ENCODE assay signal across 8 mouse cellular contexts in genomic region chr13:45390312-45390961, GRCm38 (mm10). TPM values are rescaled to one million over a fixed set of nuclear protein-coding genes. Genes with fewer than 3 reads are reported as not detected.
DNase-seq lines count a peak whose midpoint lies in the region; ATAC-seq lines count a peak whose summit lies in the region.

No protein-coding gene starts in this region.

- H3K4me3 ChIP-seq in intestine, embryonic 15.5 days (replicated peaks), result peak overlapping the region; percentile 77
- H3K4me3 ChIP-seq in liver, embryonic 15.5 days (replicated peaks), result peak overlapping the region; percentile 89
- peak overlapping the region; percentile 70 for H3K4me3 ChIP-seq in neural tube, embryonic 12.5 days

- peak overlapping the region; percentile 75 for H3K9ac ChIP-seq in intestine, embryonic 15.5 days
- H3K9ac ChIP-seq in liver, embryonic 15.5 days, result peak overlapping the region; percentile 89
- peak overlapping the region; percentile 66 for H3K9ac ChIP-seq in neural tube, embryonic 12.5 days

- peak overlapping the region; percentile 94 for H3K4me2 ChIP-seq in intestine, embryonic 15.5 days (replicated peaks)
- peak overlapping the region; percentile 82 for H3K4me2 ChIP-seq in liver, embryonic 15.5 days
- peak overlapping the region; percentile 96 for H3K4me2 ChIP-seq in neural tube, embryonic 12.5 days (replicated peaks)

- intact Hi-C loops in gastrocnemius, postnatal 14 days (cut with DNase I; ENCODE audit: low total_unique reads), result no loop called here

- H3K36me3 ChIP-seq in intestine, embryonic 15.5 days, result no peaks in the 10 kb centered on the region
- H3K36me3 ChIP-seq in liver, embryonic 15.5 days (replicated peaks), result peaks cover 32% of the 10 kb centered on the region
- no peaks in the 10 kb centered on the region for H3K36me3 ChIP-seq in neural tube, embryonic 12.5 days

- H3K4me1 ChIP-seq in intestine, embryonic 15.5 days (replicated peaks), result peaks cover 16% of the 10 kb centered on the region
- H3K4me1 ChIP-seq in liver, embryonic 15.5 days (replicated peaks), result peaks cover 63% of the 10 kb centered on the region
- H3K4me1 ChIP-seq in neural tube, embryonic 12.5 days, result peaks cover 20% of the 10 kb centered on the region

- 1% methylated on average over 25 of the region's 25 CpGs for WGBS in intestine, embryonic 15.5 days
- WGBS in liver, embryonic 15.5 days (ENCODE audit: insufficient replicate concordance), result under 1% methylated on average over 25 of the region's 25 CpGs
- WGBS in neural tube, embryonic 12.5 days, result 4% methylated on average over 25 of the region's 25 CpGs

- DNase-seq in frontal cortex, postnatal 10 days (ENCODE audit: low spot score in 2 of 2), result peak; percentile 34 to 45
- DNase-seq in cerebellum, adult 9-11 months, result peak; percentile 62
- peak; percentile 51 for DNase-seq in gastrocnemius, postnatal 14 days
- peak; percentile 50 to 59 for DNase-seq in thymus, adult 18-20 months

- no peaks in the 10 kb centered on the region for H3K9me3 ChIP-seq in intestine, embryonic 15.5 days
- H3K9me3 ChIP-seq in liver, embryonic 15.5 days (replicated peaks), result no peaks in the 10 kb centered on the region
- no peaks in the 10 kb centered on the region for H3K9me3 ChIP-seq in neural tube, embryonic 12.5 days

- no peaks in the 10 kb centered on the region for H3K27me3 ChIP-seq in intestine, embryonic 15.5 days (replicated peaks)
- H3K27me3 ChIP-seq in liver, embryonic 15.5 days, result peaks cover 41% of the 10 kb centered on the region
- H3K27me3 ChIP-seq in neural tube, embryonic 12.5 days (replicated peaks), result no peaks in the 10 kb centered on the region

- ATAC-seq in frontal cortex, adult (ENCODE audit: low TSS enrichment), result no peak
- ATAC-seq in intestine, embryonic 15.5 days, result peak; percentile 24
- peak; percentile 0; the same call in 1 of the 2 replicates for ATAC-seq in liver, embryonic 15.5 days (ENCODE audit: insufficient read depth)
- no peak for ATAC-seq in neural tube, embryonic 12.5 days (ENCODE audit: low FRiP score, low read depth)

- peak overlapping the region; percentile 56 for H3K27ac ChIP-seq in intestine, embryonic 15.5 days
- H3K27ac ChIP-seq in liver, embryonic 15.5 days (replicated peaks), result peak overlapping the region; percentile 82
- no peak overlapping the region for H3K27ac ChIP-seq in neural tube, embryonic 12.5 days

RNA-seq across cellular contexts. Expression of gene Mylip, which starts 0.9 kb away (rescaled TPM):
- 10 to 100 TPM; 12.0 to 21.1 TPM for total RNA-seq in gastrocnemius, postnatal 14 days (2021)
- 6.9 and 7.8 TPM in 2 replicates for polyA plus RNA-seq in intestine, embryonic 15.5 days (2015; fragmentation: Nextera tagmentation; extraction: Ambion mirVana)
- 7.6 and 7.9 TPM in 2 replicates for polyA plus RNA-seq in liver, embryonic 15.5 days (2015; fragmentation: Nextera tagmentation; extraction: Ambion mirVana)
- polyA plus RNA-seq in neural tube, embryonic 12.5 days (2016; fragmentation: Nextera tagmentation; extraction: Ambion mirVana), result 9.6 and 11.6 TPM in 2 replicates

Comparison
In these comparisons a context has a peak if more than half of its experiments do, and no peak if none do; other contexts are left out.
1. ATAC-seq: peak in intestine, embryonic 15.5 days (single experiment) and liver, embryonic 15.5 days (single experiment); none in frontal cortex, adult (single experiment) and neural tube, embryonic 12.5 days (single experiment).
2. Peak in every context shown above with its lines, with median percentiles within 50 percentile points of each other: DNase-seq, H3K4me2 ChIP-seq, H3K4me3 ChIP-seq and H3K9ac ChIP-seq.